Mouse (Mus musculus): Measurements from ENCODE around the gene Magi2.
A peak's percentile ranks its signal among the peaks of the same experiment; 100 is the strongest.

Magi2 gene

DNA sequence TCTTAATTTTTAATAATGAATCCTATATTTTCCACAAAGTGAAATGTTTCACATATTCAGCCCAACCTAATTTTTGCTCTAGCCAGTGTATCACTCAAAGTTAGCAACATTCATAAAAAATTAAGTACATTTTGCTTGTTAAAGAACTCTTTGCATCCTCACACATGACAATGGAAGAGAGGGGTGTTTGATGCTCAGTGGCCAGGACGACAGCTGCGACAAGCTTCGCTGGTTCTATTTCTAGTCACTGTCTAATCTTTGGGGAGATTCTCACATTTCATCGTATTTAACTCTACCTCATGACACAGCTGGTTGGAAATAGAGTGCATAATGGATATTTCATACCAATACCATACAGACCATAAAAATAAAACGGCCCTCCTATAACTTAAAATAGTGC is 1379.7 kb downstream of the Magi2 start:
- DNase-seq (ENCODE audit: low read depth), result no peak

DNA sequence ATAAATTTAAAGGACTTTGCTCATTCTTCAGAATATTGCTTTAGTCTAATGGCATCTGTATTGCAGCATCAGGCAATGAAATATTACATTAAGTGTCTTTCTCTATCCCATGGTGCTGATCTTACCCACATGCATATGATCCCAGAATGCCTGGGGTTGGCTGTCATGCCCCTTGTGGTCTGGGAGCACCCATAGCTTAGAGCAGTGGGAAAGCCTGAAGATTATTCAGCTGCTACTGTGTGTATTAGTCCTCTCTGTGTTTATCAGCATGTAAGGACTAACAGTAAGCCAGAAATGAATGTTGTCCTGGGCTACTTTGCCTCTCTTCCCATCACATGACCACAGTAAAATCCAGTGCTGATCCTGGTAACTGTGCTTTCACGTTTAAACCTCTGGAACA is 1380.7 kb downstream of the Magi2 start:
- DNase-seq (ENCODE audit: low read depth), result no peak

GRCm38 (mm10) chr5:20609206-20609935 is 1382.5 kb downstream of the Magi2 start:
- DNase-seq (ENCODE audit: low read depth), result no peak

DNA sequence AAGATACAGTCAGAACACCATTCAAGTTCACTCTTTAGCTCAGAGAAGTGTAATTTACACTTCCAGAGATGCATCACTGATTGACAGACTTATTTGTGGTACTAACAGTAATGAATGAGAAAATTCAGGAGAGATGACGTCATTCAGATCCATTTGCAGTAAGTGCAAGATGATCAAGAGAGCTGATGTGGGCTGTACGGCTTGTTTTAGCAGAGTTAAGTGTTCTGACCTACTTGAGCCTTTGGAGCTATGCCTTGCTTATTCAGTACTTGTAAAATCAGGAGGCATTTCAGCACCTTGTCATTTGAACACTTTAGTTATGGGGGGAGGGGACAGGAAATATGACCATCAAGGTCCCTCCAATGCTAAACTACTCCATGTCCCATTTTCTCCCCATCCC is 1383.8 kb downstream of the Magi2 start:
- DNase-seq (ENCODE audit: low read depth), result no peak

- DNase-seq (ENCODE audit: low read depth), result peak; percentile 8
Measured at GRCm38 (mm10) chr5:20612616-20613015, 1385.8 kb downstream of the Magi2 start.

DNA sequence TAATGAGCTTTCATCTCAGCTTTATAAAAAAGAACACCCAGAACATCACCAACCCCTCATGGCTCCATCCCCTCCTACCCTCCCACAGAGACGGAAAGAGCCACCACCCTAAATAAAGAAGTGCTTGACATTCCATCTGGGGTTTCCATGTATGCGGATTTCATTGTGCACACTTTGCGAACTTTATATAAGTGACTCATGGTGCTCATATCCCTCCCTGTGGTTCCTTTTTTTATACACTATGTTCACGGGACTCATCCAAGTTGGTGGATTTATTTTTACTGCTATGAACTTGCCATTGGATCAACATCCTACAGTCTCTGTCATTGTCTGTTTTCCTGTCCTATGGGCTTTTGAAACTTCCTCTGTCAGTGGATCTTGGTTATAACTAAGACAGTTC is 1388.1 kb downstream of the Magi2 start:
- no peak for DNase-seq (ENCODE audit: low read depth)

- DNase-seq (ENCODE audit: low read depth), result no peak
Measured at GRCm38 (mm10) chr5:20620596-20621511, 1394.0 kb downstream of the Magi2 start.

DNA sequence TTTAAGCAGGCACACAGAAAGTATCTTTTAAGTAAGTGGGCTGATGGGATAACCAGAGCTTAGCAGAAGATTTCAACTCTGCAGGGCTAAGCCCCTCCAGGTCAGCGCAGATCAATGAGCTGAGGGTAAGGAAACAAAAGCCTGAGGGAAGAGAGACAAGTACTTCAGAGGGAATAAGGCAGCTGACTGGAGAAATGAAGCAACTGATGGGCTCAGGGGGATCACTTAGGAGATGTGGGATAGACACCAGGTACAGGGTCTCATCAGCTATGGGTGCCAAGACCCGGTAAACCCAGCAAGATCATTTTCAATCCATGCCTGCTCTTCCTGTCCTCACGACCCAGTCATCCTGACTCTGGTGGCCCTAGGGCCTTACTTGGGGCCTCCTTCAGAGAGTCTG is 1395.6 kb downstream of the Magi2 start:
- DNase-seq (ENCODE audit: low read depth), result no peak

DNA sequence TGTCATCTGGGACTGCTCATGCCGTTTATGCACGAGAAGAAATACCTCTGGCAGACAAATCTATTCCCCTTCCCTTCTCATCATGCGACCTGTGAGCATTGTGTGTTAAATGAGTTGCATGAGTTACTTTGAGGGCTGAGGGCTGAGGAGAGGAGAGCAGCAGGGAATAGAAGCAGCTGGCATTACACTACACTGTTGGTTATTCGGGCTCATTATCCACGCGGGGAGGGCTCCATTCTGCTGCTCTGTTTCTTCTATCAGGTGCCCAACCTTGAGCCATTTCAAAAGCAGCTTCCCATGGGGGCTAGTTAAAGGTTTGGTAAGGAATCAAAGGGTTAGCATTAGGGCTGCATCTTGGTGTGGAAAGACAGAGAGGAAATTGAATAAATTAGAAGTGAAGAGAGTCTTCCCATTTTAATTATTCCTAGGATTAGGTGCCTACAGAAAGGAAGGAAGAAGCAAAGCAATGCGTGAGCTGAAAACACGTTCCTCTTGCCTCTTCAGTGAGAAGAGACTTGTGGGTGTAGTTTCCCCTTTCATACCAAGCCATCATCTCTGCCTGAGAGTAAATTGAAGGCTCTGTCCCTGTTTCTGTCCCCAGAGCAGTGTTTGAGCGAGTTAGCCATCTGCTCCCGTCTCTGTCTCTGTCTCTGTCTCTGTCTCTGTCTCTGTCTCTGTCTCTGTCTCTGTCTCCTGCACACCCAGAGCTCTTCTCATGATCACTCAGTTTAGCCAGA is 1396.2 kb downstream of the Magi2 start:
- DNase-seq (ENCODE audit: low read depth), result no peak

- no peak for DNase-seq (ENCODE audit: low read depth)
Measured at GRCm38 (mm10) chr5:20625117-20625516, 1398.3 kb downstream of the Magi2 start.

DNA sequence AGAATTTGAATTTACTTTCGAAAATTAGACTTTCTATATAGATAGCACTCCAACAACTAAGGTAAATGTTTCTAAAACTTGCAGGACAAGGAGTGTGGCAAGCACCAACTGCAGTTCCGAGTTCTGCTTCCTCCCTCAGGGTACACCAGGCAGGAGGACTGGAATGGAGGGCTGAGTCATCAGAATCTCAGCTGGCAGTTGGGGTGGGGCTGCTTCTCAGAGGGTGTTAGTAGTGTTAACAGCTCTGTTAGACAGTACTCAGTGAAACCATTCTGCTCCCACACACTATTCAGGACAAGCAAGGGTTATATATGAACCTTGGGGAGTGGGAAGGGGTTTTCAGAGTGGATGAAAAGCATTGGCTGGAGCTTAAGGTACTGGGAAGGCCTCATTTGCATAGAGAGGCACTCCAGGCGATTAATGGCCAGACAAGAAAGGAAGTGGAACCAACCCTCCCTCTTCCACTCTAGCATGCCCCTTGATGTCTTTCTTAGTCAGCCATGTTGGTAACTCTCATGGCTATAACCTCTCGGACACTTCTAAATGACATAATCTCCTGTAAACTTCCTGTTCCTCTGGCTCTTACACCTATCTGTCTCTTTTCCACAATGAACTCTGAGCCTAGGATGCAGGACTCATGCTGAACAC is 1402.2 kb downstream of the Magi2 start:
- DNase-seq (ENCODE audit: low read depth), result peak; percentile 1

GRCm38 (mm10) chr5:20634046-20634769 is 1407.4 kb downstream of the Magi2 start:
- DNase-seq (ENCODE audit: low read depth), result no peak

DNA sequence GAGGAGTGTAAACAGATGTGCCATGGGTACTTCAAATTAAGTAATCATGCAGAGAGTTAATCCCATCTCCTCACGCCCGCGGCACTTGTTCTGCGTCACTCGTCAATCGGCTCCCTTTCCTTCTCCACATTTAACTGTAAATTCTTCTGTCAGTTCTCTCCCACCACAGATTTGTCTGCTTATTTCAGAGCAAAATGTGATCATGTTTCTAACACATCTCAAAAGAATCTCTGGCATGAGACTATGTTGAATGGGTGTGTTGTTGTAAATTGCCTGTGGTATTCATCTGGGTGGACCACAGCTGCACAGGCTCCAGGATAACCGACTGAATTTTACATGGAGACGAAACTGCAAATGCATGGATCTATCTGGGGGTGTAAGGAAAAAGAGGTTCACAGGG is 1408.0 kb downstream of the Magi2 start:
- DNase-seq (ENCODE audit: low read depth), result no peak

- no peak for DNase-seq (ENCODE audit: low read depth)
Measured at GRCm38 (mm10) chr5:20637300-20637989, 1410.6 kb downstream of the Magi2 start.

GRCm38 (mm10) chr5:20642196-20642595 is 1415.4 kb downstream of the Magi2 start:
- DNase-seq (ENCODE audit: low read depth), result no peak

DNA sequence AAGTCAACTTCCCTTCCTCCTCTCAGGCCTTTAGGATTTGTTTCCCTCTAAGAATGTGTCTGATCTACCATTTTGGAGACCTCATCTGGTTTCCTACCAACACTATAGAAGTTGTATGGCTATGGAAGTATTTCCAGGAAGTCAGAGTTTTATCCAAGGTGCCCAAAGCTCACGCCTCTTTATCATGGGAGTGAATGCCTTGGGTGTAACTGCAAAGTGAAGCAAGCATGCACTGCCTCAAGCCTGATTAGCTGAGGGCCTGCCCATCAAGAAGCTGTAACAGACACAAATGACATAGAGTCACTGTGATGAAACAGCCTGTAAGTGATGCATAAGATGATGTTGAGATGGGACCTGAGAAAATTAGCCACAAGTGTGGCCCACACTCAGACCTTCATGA is 1416.9 kb downstream of the Magi2 start:
- no peak for DNase-seq (ENCODE audit: low read depth)

DNA sequence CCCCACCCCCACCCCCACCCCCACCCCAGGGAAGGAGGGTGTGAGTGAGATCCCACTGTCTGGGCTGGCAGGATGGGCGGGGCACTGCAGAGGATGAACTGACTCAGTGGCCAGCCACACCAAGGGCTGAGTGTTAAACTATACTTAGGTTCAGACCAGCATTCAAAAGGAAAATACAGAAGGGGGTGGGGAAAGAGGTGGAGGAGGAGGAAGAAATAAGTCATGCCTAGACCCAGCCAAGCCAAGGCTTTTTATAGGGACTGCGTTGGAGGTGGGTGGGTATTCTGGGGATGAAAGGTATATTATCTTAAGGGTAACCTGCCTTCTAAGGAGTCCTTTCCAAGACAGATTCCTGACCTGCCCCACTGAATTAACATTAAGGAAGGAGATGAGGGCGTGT is 1420.1 kb downstream of the Magi2 start:
- DNase-seq (ENCODE audit: low read depth), result no peak

- no peak for DNase-seq (ENCODE audit: low read depth)
Measured at GRCm38 (mm10) chr5:20653425-20654185, 1426.8 kb downstream of the Magi2 start.

DNA sequence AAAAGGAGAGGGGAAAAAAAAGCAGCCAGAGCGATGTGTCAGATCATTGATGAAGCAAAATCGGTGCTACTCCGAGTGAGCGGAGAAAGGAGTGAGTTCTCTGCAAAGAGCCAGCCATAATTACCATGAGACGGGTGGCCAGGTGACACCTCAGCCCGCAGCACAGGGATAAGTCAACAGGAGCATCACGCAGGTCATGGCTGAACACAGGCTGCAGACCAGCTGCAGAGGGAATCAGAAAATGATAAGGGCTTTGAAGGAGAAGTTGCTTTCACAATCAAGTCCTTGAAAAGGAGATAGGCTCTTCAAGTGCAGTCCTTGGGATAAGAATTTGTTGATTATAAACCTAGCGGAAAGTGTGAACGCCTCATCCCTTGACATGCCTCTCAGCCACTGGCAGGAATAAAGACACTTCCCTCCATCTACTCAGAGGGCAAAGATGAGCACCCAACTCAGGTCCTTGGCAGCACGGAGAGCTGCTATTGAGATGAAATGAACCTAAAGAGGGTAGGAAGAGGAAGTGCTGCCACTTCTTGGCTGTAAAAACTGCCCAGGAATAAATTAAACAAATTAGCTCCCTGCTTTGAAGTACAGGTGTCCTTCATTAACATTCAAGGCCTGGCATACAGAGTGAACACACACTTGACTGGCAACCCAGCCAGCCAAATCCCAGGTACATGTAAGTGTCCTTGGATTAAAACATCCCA is 1428.1 kb downstream of the Magi2 start:
- no peak for DNase-seq (ENCODE audit: low read depth)
